Mouse (Mus musculus): ENCODE measurements around the gene Klhl13.

The Klhl13 gene

GRCm38 (mm10) chrX:23364514-23365381 lies at the start of gene Klhl13:
Gene Klhl13 (minus strand): TSS chrX:23365082.
- DNase-seq = peak; percentile 54 to 72

GRCm38 (mm10) chrX:23409296-23410149 lies 44.6 kb upstream of the Klhl13 start:
- DNase-seq = no peak

- no peak for DNase-seq
Measured at GRCm38 (mm10) chrX:23388716-23389115, 23.8 kb upstream of the Klhl13 start.

GRCm38 (mm10) chrX:23363441-23363840 lies 1.4 kb downstream of the Klhl13 start:
- no peak for DNase-seq

GRCm38 (mm10) chrX:23360446-23360845 lies 4.4 kb downstream of the Klhl13 start:
- DNase-seq = no peak

- DNase-seq = no peak
Measured at GRCm38 (mm10) chrX:23350083-23350482, 14.8 kb downstream of the Klhl13 start.

GRCm38 (mm10) chrX:23328116-23328515 lies 36.8 kb downstream of the Klhl13 start:
- peak in 1 of 2 experiments; percentile 20 for DNase-seq

- DNase-seq = no peak
Measured at GRCm38 (mm10) chrX:23318857-23319256, 46.0 kb downstream of the Klhl13 start.

GRCm38 (mm10) chrX:23295952-23296598 lies 68.8 kb downstream of the Klhl13 start:
- DNase-seq = peak in 1 of 2 experiments; percentile 32

- DNase-seq = no peak
Measured at GRCm38 (mm10) chrX:23285442-23285817, 79.5 kb downstream of the Klhl13 start.

- no peak for DNase-seq
Measured at GRCm38 (mm10) chrX:23284530-23285441, 80.1 kb downstream of the Klhl13 start.

- no peak for DNase-seq
Measured at GRCm38 (mm10) chrX:23267601-23268000, 97.3 kb downstream of the Klhl13 start.

GRCm38 (mm10) chrX:23248752-23249151 lies 116.1 kb downstream of the Klhl13 start:
- no peak for DNase-seq
